Mouse (Mus musculus) ES-Bruce4 (cell line): ENCODE measurements around the gene Lrba. TPM values are rescaled to one million over a fixed set of nuclear protein-coding genes. Genes with fewer than 3 reads are reported as not detected.

Source experiments
- H3K27ac ChIP-seq: 2 replicates; pipeline ENCODE4 v1.5.1; 2012; ENCODE audit warnings: low read length, inconsistent platforms; ENCODE audit not compliant: insufficient read depth
- H3K27me3 ChIP-seq: 2 replicates; pipeline ENCODE4 v1.6.1; 2012; ENCODE audit warnings: mild to moderate bottlenecking, low read length, inconsistent platforms; ENCODE audit not compliant: control insufficient read depth, poor library complexity, insufficient read depth, severe bottlenecking
- H3K36me3 ChIP-seq: 2 replicates; pipeline ENCODE4 v1.6.1; 2012; ENCODE audit warnings: inconsistent platforms, mild to moderate bottlenecking, low read length, moderate library complexity; ENCODE audit not compliant: control insufficient read depth, poor library complexity, insufficient read depth, severe bottlenecking
- H3K4me1 ChIP-seq: one replicate; pipeline ENCODE4 v1.8.1; 2011; ENCODE audit warnings: low read length; ENCODE audit not compliant: control insufficient read depth, insufficient read depth
- H3K4me3 ChIP-seq: 2 replicates; pipeline ENCODE4 v1.5.1; 2011; ENCODE audit warnings: low read depth, mild to moderate bottlenecking, low read length
- H3K9ac ChIP-seq: 2 replicates; pipeline ENCODE4 v1.6.1; 2012; ENCODE audit warnings: low read depth, mild to moderate bottlenecking, inconsistent platforms; ENCODE audit not compliant: poor library complexity, severe bottlenecking
- H3K9me3 ChIP-seq: replicated peaks from 2 replicates; pipeline ENCODE4 v1.6.1; 2012; ENCODE audit warnings: mild to moderate bottlenecking, low read length, inconsistent platforms; ENCODE audit not compliant: control insufficient read depth, poor library complexity, insufficient read depth, severe bottlenecking
- CTCF ChIP-seq: IDR thresholded peaks from one replicate; pipeline ENCODE4 v1.8.1; 2011; ENCODE audit warnings: low read depth, low read length
- EP300 ChIP-seq: IDR thresholded peaks from 2 replicates; pipeline ENCODE4 v1.6.1; 2011; ENCODE audit warnings: low read depth, low read length; ENCODE audit not compliant: insufficient read depth
- POLR2A ChIP-seq: IDR thresholded peaks from one replicate; pipeline ENCODE4 v1.8.1; 2011; ENCODE audit warnings: low read length; ENCODE audit not compliant: insufficient read depth
- polyA plus RNA-seq: library from polyadenylated mRNA; stranded (reverse); fragments of >200 nt; gene quantifications from 2 replicates; pipeline ENCODE4 v1.2.4, GENCODE M21; 2011; ENCODE audit warnings: low read depth; ENCODE audit not compliant: missing spikeins, insufficient read depth, insufficient read length

Lrba gene
- polyA plus RNA-seq, 1 experiment, result 24.5 TPM

- Histone ChIP-seq H3K27ac (no peak overlapping the region), H3K4me1 (no peaks in the 10 kb centered on the region), H3K9me3 (no peaks in the 10 kb centered on the region), H3K9ac (no peak overlapping the region), H3K27me3 (no peaks in the 10 kb centered on the region), H3K4me3 (no peak overlapping the region), H3K36me3 (no peaks in the 10 kb centered on the region)
- TF ChIP-seq CTCF (no peak), POLR2A (no peak), EP300 (no peak)
Measured at GRCm38 (mm10) chr3:86723415-86724298, 499.2 kb downstream of the Lrba start.

- H3K9me3 ChIP-seq, result no peaks in the 10 kb centered on the region
- no peak overlapping the region for H3K27ac ChIP-seq
- no peak for TF ChIP-seq POLR2A
- no peak for TF ChIP-seq CTCF
- TF ChIP-seq EP300, result no peak
- no peaks in the 10 kb centered on the region for H3K27me3 ChIP-seq
- H3K36me3 ChIP-seq, result no peaks in the 10 kb centered on the region
- H3K4me1 ChIP-seq, result no peaks in the 10 kb centered on the region
- H3K9ac ChIP-seq, result no peak overlapping the region
- no peak overlapping the region for H3K4me3 ChIP-seq
Measured at GRCm38 (mm10) chr3:86725113-86725512, 500.6 kb downstream of the Lrba start.

- no peak overlapping the region for H3K4me3 ChIP-seq
- no peak for TF ChIP-seq POLR2A
- no peak for TF ChIP-seq CTCF
- TF ChIP-seq EP300, result no peak
- no peak overlapping the region for H3K9ac ChIP-seq
- H3K4me1 ChIP-seq, result no peaks in the 10 kb centered on the region
- H3K9me3 ChIP-seq, result no peaks in the 10 kb centered on the region
- no peaks in the 10 kb centered on the region for H3K27me3 ChIP-seq
- H3K27ac ChIP-seq, result no peak overlapping the region
- H3K36me3 ChIP-seq, result no peaks in the 10 kb centered on the region
Measured at GRCm38 (mm10) chr3:86738831-86739230, 514.4 kb downstream of the Lrba start.

GRCm38 (mm10) chr3:86739745-86740144, 515.3 kb downstream of the Lrba start:
- TF ChIP-seq POLR2A (no peak), CTCF (no peak), EP300 (no peak)
- Histone ChIP-seq H3K9me3 (no peaks in the 10 kb centered on the region), H3K4me3 (no peak overlapping the region), H3K9ac (no peak overlapping the region), H3K27me3 (no peaks in the 10 kb centered on the region), H3K27ac (no peak overlapping the region), H3K4me1 (no peaks in the 10 kb centered on the region), H3K36me3 (no peaks in the 10 kb centered on the region)

- H3K4me1 ChIP-seq, result no peaks in the 10 kb centered on the region
- no peak overlapping the region for H3K9ac ChIP-seq
- no peaks in the 10 kb centered on the region for H3K36me3 ChIP-seq
- H3K27ac ChIP-seq, result no peak overlapping the region
- H3K4me3 ChIP-seq, result no peak overlapping the region
- H3K27me3 ChIP-seq, result no peaks in the 10 kb centered on the region
- TF ChIP-seq EP300, result no peak
- no peak for TF ChIP-seq CTCF
- no peak for TF ChIP-seq POLR2A
- no peaks in the 10 kb centered on the region for H3K9me3 ChIP-seq
Measured at GRCm38 (mm10) chr3:86745348-86745747, 520.9 kb downstream of the Lrba start.

GRCm38 (mm10) chr3:86745769-86746512, 521.5 kb downstream of the Lrba start:
- Histone ChIP-seq H3K4me3 (no peak overlapping the region), H3K27me3 (no peaks in the 10 kb centered on the region), H3K36me3 (no peaks in the 10 kb centered on the region), H3K9ac (no peak overlapping the region), H3K4me1 (no peaks in the 10 kb centered on the region), H3K9me3 (no peaks in the 10 kb centered on the region), H3K27ac (no peak overlapping the region)
- TF ChIP-seq CTCF (no peak), EP300 (no peak), POLR2A (no peak)
